Mouse (Mus musculus) right cerebral cortex, postnatal 14 days (tissue): ENCODE results near the gene Tagln2.
A peak's percentile ranks its signal among the peaks of the same experiment; 100 is the strongest.

ENCODE experiments used
- DNase-seq: peaks from one replicate; pipeline ENCODE4 v3.0.0; 2022

Gene Tagln2

DNA sequence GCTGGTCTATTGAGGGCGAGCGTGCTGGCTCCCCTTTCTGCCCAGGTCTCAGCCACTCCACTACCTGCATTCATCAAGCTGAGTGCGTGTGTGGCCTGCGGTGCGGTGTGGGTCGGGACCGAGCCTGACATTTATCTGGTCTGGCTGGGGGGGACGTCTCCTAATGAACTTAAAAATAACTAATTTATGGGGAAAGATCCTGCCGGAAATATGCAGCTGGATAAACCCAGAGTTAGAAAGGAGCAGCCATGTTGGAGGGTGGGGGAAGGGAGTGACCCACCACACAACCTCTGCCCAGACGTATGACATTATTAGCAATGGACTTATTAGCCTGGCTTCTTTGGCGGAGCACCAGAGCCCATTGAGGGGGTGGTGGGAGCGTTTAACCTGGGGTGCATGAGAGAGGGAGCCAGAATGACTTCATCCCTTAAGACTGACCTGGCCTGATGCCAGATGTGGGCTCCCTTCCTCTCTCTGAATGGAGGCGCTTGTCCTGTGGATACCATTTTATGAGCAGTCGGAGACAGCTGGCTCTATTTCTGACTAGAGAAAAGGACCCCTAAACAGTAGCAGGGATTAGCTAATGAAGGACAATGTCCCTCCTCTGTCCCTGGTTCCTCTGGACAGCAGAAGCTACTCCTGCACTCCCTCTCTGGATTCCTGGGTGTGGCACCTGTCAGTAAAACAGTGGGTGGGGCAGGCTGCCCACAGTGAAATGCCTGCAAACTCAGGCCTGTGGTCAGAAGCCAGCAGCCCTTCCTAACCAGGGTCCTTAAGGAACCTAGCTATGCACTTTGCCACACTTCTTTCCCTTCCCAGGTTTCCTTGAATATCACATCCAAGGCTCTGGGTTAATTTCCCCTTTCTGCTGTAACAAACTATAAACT, 3.5 kb downstream of the Tagln2 start:
- DNase-seq, result peak; percentile 54

DNA sequence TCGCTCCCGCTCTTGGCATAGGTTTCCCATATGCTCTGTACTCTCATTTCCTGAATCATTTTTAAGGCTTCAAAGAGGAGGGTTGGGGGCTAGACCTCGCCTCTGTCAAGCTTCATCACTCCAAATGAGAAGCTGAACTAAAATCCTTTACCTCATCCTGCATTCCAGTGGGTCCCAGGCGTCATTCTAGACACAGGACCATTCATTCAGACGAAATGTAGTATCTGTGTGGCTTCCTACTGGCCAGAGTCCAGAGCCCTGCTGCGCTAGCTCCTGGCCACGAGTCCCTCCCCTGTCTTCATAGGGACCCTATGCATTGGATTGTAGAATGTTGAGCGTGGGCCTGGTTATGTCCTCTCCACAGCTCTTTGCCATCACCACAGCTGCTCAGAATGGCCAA, 4.9 kb downstream of the Tagln2 start:
- no peak for DNase-seq

DNA sequence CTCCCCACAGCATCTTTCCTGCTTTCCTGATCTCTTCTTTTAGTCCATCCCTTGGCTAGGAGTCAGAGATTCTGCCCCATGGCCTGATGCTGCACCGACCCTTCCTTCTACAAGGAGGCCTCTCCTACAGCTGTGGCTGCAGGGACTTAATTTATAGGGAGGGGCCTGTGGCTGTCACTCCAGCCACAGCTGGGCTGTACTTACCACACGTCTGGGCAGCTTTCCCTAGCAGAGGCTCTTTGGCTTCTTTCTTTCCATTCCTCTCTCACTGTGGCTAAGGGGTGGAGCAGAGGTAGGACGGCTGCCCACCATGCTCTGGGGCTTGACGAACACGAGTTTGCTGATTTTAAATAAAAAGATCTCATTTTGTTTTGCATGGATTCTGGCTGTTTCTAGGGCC, 7.2 kb downstream of the Tagln2 start:
- DNase-seq, result no peak

DNA sequence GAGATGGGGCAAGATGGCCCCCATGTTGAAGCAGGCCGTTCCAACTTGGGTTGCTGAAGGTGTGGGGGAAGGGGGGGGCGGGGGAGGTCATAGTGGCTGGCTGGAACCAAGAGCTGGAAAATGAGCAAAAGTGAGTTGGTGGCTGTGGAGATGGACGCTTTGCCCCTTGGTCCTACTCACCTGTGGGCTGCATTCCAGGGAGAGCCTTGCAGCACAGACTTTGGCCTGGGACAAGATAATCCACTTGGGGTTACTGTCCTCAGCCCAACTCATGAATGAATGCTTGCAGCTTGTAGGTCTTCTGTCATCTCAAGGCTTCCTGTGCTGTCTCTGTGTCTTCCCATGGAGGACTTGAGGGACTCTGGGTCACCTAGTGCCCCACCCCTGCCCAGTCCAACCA, 7.9 kb downstream of the Tagln2 start:
- no peak for DNase-seq

DNA sequence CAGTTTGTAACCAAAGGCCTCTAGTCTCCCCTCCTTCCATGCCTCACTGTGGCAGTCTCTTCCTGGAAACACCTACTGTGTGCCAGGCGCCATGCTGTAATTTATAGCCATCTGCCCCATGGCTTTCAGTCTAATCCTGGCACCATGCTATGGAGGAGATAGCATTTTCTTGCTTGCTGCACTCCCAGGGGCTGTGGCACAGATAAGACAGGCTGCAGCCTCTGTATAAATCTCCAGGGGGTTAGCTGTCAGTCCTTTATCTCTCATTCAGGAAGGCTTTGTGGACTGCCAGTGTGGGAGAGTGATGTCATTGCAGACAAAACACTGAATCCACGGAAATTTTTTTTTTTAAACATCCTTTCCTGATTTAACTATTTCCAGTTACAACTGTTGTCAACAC, 8.3 kb downstream of the Tagln2 start:
- DNase-seq, result no peak

DNA sequence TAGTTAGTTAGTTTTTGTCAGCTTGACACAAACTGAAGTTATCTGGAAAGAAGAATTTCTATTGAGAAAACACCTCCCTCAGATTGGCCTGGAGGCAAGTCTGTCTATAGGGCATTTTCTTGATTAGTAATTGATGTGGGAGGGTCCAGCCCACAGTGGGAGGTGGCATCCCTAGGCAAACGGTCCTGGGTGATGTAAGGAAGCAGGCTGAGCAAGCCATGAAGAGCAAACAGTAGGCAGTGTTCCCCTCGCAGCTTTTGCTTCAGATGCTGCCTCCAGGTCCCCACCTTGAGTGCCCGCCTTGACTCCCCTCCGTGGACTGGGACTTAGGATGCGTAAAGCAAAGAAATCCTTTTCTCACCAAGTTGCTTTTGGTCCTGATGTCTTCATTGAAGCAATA, 9.4 kb downstream of the Tagln2 start:
- no peak for DNase-seq

DNA sequence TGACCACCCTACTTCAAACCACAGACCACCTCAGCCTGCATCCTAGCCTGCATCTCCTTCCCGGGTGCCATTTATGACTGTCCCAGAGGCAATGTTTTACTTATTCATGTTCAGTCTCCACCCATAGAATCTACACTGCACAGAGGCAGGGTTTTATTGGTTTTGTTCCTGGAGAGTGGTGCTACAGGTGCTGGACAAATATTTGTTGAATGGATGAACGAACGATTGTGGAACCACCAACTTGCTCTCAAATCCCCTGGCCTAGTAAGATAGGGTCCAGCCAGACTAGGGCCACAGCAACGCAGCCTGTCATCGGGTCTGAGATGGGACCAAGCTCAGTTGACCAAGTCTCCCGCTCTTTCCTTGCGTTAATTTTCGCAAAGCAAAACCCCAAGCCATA, 10.1 kb downstream of the Tagln2 start:
- DNase-seq, result no peak

DNA sequence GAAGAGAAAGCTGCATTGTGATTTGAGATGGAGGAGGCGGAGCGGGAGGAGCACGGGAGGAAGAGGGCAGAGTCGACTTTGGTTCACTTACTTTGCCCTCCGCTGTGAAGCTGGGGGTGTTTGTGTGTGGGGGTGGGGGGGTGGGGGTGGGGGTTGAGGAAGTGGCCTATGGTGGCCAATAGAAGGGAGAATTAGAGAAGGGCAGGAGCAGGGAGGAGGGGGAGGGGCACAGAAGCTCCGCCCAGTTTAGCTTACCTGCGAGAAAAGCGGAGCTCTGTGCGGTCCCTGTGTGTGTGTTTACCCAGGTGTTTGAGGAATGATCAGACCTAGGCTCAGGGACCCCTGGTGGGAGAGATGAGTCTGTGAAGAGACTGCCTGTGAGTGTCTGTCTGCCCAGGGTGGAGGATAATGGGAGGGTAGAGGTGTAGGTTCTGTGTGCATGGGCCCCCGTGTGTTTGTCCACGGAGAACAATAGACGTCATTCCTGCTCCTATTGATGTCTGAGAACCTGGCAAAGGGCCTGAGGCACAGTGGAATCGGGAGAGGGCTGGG, 10.7 kb downstream of the Tagln2 start:
- no peak for DNase-seq

DNA sequence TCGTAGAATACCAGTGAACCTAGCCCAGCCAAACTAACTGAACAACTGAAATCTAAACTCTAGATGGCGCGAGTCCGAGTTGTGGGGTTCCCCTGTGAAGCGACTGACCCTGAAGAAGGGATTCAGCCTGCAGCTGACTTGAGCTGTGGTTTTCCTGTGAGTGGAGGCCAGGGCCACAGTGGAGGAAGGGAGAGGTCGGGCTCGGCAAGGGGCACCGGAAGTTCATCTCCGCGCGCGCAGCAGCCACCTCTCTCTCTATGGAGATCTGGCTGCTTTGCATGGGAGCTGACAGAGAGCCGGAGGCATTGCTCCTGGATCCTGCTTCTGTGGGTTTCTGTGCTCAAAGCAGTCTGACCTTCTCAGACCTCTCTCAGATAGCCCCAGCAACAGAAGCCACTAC, 13.1 kb downstream of the Tagln2 start:
- no peak for DNase-seq

DNA sequence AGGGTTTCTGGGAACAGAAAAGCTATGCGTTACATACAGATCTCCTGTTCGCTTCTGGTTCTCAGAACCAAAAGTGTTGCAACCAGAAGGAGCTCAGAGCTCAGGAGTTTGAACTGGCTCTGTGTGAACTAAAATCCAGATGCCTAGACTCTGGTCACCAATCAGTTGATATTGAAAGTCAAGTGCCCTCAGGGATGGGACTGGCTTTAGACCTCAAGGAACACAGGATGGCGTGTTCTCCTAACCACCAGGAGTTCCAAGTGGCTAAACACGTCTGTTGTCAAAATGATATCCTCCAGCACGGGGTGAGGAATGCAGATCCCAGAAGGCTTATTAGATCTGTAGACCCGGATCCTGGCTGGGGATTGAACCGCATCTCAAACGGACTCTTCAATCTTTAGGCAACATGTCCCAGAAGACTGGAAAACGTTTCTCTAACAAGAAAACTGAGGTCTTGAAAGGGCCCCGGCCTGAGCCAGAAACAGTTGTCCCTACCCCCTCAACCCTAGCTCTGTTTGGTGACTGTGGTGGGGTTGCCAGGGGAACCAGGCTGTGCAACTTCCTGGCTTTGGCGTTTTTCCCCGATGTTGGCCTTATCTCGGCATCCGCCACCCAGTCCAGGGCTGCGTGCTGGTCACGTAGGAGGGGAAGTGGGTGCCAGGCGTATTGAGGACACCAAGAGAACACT, 13.8 kb downstream of the Tagln2 start:
- no peak for DNase-seq

DNA sequence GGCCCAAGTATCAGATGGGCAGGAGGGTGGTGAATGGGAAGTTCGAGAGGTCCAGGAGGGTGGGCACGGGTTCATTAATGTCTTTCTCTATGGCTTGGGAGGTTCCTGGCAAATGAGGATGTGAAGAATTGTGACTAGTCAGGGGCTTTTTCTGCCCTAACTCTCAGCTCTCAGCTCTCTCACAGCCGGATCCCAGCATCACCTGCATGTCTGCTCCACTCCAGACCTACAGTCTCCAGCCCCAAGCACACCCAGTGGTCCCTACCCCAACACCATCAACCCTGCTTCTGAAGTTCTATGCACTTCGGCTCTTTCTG, 14.3 kb downstream of the Tagln2 start:
- DNase-seq, result no peak

DNA sequence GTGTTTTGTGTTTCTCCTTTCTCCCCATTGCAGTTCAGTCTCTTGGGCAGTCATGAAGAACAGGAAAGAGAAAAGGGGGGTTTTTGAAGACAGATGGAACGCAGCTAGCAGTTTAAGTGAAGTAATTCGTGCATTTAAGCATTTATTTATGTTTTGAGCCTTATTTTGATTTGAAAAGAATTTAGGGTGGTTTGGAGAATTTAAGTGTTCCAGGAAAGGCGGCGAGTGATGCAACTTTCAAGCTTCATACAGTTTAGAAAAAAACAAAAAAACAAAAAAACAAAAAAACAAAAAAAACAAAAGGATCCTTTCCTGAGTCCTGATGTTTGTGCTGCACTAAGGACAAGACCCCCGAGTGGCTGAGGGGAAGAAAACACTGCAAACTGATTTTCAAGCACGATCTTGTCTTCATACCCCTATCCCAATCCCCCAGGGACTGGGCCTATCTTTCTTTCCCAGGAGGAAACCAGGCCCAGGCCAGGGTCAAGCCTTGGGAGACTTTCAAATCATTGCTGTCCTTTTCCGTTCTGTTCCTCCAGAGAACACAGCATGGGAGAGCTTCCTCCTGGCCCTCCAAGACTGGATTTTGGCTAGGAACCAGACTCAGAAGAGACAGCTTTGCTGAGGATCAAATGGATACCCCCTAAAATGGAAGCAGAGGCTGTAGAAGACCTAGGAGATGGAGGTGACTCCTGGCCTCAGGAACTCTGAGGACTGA, 14.9 kb downstream of the Tagln2 start:
- DNase-seq, result no peak

DNA sequence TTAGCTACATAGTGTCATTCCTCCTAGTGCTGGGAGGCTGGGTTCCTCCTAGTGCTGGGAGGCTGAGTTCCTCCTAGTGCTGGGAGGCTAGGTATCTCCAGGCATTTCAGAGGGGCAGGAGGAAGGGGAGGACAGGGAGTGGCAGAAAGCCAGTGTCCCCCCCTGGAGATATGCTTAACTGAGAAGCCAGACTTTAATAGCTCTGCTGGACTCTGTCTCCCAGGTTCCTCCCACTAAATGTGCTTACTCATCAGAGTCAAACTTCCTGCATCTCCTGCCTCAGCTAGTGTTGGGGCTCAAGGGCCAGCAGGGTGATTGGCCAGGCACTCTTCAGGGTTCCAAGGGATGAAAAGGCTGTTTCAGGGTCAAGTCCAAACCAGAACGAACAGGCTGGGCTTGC, 15.5 kb downstream of the Tagln2 start:
- no peak for DNase-seq

DNA sequence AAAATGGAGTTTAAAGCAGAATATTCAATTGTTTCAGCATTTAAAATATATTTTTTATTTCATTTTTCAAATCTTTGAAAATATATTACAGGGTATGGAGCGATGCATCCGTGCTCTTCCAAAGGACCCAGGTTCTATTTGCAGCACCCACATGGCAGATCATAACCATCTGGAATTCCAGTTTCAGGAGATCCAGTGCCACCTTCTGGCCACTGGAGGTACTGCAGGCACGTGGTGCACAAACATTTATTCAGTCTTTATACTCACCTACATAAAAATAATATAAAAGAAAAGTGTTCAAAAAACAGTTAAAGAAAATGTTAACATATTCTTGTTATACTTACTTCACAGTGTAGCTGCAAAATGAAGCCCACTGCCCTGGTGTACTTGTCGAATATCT, 18.2 kb downstream of the Tagln2 start:
- no peak for DNase-seq

DNA sequence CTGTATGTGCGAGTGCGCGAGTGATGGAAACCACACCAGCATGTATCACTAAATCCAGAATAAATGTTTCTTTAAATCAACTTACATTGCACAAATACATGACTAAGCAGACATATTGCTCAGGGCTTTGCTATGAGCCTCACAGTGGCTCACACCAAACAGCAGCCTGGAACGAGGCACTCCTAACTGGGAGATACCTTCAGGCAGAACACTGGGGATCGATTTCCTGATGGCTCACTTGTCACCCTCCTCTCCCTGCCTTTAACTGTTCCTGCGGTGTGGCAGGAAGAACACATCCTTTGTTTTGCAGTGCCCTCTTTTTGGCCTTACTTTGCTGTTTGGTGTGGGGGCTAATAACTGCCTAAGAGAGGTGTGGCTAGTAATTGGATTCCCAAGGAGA, 19.8 kb downstream of the Tagln2 start:
- DNase-seq, result no peak

DNA sequence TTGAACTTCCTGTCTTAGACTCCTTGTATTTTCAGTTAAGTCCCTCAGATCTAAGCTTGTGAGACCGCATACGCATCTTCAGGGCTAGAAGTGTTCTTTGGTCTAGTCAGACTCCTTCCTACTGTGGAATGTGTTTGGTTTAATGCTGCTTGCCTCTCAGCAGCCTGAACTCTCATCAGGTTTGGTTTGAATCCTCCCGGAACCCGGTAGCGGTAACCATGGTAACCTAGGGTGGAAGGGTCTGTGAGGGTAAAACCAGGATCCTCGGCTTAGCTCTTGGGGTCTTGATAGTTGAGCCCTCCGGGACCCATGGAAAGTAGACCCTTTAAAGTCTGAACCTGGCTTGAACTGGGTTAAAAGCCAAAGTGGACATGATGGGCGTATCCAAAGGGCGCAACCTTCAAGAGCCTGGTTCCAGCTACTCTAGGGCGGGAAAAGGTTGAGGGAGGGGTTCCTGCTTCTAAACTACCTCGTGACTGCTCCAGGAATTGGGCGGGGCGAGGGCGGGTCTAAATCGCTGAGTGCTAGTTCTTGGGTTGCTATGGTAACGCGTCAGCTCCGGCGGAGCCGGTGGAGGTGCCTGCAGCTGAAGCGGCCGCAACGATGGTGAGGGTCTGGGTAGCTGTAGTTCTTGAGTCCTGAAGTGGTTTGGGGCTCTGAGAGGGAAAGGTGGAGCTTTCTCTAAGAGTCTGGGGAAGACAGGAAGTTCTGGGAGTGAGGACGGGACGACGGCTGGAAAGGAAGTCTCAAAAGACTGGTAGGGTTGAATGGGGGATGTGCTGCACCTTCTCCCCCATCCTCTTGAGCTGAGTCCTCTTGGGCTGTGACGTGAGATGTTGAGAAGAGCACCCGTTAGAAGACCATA, 21.0 kb downstream of the Tagln2 start, which contains the start of gene Cfap45:
Gene Cfap45, plus strand, starts transcription at position 226 of the 865 bp plus-strand sequence.
- DNase-seq, result peak; percentile 74

DNA sequence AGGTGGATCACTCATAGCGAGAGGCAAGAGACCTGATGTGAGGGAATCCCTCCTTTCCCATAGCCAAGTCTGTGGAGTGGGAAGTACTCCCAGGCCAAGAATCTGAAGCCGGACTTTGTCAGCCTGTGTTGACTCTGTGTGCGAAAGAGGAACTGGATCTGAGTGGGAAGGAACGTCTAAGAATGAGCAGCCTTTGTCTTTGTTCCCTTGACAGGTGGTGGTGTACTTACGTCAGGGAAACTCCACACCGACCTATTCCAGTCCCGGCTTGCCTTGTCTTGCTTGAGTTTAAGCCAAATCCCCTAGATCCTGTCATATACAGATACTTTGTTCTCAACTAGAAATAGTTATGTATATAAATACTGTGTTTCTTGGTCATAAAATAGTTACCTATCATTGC, 22.7 kb downstream of the Tagln2 start:
- no peak for DNase-seq

DNA sequence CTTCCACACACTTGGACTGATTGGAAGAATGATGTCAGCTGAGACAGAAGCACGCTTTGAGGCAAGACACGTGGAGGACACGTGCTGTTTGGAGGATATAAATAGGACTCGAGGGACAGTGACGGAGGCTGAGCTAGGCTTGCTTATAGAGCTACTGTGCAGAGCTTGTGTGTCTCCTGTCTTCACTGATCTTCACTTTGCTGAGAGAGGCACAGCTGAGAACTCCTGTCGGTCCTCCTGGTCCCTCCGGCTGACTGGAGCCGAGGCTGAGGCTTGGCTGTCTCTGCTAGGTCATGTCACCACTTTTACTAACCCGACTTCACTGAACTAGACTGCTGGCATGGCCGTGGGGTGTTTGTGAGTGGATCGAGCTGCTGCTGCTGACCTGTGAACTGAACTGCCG, 23.9 kb downstream of the Tagln2 start:
- no peak for DNase-seq

DNA sequence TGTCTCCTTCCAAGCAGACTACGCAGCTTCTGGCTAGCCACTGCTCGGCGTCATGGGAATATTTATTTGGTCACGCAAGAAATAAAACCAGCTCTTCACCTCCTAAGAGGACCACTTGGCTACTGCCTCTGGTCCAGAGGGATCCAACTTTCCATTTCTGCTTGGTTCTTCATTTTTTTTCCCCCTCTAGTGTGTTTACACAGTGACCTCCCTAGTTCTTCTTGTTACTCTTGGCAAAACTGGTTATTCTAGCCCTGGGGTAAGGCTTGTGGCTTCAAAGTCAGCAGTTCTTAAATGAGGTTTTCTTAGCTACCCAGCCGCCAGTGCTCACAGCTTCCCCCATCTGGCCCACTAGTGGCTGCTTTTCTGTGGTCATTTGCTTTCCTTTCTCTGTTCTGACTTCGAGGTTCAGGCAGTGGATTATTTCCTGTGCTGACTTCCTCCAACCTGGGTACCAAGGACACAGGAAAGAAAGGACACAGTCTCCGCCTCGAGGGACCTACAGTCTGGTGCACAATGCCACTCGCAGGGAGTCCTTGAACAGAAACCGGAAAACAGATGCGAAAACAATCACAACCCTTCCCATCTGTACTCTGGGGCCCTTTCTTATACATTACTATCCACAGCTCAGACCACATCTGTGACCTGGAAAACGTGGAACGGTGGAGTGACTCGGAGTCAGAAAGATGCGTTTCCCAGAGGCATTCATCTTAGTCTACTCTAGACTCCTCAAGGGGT, 25.3 kb downstream of the Tagln2 start:
- no peak for DNase-seq

DNA sequence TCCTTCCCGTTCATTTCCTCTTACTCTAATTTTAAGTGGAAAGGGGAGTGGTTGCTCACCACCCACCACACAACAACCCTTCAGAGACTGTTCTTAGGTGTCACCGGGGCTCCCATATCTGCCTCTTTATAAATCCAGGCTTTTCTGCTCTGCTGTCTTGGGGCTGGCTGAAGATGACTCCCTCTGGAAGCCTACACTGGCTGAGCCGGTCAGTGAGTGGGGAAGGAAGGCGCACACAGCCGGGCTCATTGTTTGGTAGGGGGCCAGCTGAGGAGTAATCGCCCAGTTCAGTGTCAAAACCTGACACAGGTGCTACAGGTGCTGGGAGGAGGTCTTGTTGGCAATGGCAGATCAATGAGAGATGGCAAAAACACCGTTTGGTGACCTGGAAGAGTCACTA, 26.1 kb downstream of the Tagln2 start:
- DNase-seq, result no peak

DNA sequence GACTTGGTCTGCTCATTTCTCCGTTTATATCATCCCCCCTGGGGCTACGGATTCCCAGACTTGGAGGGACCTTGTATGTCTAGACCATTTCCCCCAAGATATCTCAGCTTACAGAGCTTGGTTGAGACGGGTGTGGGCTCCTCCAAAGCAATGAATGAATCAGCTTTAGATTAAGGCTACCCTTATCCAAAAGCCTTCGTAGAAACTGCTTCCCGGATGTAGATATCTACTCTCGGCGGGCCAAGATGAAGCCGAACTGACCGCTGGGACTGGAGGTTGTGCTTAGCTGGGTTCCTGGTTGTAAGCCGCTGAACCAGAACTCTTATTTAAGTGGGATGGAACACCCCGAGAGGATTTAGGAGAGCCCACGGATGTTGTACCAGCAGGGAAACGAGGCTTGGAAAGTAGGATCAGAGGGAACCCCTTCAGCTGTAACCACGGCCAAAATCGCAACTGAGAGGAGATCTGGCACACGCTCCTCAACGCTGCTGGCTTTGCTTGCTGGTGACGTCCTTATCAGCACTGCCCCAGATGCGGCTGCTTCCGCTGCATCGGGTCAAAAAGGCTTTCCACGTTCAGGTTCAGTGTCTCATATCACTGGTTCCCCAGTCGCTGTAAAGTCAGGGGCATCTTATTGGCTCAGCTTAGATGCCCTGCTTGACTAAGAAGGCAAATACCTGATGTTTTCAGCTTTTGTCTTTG, 26.7 kb downstream of the Tagln2 start:
- no peak for DNase-seq
